Mouse (Mus musculus) lung, postnatal 10 days (tissue): Measurements from ENCODE around the gene C1rb.
"Not testable (repeated sequence)": the region's sequence is repeated elsewhere in the genome, so short reads cannot be mapped to it uniquely, and the experiment has no call there.

Experiments used
- DNase-seq: peaks from one replicate; pipeline ENCODE4 v3.0.0; 2021

Gene C1rb

DNA sequence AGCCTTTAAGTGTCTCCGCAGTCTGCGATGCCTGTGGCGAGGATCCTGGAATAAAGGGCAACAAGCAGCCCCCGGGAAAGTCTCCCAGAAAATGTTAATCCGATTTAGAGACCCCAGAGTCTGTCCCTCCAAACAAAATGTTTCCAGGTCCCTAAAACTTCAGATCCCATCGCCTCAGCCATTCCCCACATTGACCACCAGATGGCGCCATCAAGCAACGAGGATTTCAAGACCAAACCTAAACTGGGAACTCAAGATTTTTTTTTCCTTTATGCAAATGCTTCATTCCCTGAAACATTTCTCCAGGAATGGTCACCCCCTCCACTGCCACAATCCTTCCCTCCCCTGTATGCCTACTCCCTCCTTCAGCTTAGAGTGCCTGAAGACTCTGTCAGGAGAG, at the start of gene C1rb:
Gene C1rb, plus strand, starts transcription at position 269 of the 400 bp plus-strand sequence.
- peak; percentile 73 for DNase-seq

DNA sequence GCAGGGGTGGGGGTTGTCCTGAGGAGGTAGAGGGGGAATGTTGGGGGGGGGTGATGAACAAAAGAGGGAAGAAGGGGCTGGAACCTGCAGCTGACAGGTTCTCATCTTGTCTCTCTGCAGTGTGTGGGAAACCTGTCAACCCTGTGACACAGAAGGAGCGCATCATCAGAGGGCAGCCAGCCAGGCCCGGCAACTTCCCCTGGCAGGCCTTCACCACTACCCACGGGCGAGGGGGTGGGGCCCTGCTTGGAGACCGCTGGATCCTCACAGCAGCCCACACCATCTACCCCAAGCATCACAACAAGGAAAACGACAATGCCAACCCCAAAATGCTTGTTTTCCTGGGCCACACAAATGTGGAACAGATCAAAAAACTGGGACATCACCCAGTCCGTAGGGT, 48.0 kb upstream of the C1rb start:
- DNase-seq: not testable (repeated sequence)

DNA sequence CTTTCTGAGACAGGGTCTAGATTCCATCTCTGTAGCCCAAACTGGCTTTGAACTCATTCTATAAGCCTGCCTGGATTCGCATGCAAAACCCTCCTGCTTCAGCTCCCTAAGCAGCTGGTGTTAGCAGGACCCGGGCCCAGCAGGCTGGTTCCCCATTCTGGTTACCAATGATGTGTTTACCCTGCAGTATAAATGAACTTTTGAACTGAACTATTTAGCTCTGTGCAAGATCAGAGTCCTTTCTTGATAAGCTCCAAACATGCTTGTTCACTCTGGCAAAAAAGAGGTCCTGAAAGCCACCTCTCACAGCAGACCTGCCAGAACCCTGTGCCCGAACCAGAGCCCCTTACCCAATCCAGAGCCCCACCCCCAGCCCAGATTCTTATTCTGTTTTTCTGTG, 42.2 kb upstream of the C1rb start:
- DNase-seq: no peak

DNA sequence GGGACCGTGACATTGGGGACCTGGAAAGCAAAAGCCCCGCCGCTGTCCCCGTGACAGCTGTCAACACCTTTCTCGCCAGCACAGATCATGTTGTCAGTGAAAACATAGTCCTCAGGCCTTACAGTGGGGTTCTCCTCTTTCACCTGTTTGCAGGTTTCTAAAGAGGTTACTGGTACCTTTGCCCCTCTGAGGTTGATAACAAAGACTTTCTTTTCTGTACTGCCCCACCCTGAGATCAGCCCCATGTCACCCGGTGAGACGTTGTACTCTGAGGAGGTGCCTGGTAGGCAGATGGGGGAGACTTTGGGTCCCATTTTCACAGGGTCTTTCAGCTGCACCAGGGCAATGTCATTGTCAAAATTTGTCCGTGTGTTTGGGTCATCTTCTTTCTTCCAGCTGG, 39.0 kb upstream of the C1rb start:
- DNase-seq: no peak

DNA sequence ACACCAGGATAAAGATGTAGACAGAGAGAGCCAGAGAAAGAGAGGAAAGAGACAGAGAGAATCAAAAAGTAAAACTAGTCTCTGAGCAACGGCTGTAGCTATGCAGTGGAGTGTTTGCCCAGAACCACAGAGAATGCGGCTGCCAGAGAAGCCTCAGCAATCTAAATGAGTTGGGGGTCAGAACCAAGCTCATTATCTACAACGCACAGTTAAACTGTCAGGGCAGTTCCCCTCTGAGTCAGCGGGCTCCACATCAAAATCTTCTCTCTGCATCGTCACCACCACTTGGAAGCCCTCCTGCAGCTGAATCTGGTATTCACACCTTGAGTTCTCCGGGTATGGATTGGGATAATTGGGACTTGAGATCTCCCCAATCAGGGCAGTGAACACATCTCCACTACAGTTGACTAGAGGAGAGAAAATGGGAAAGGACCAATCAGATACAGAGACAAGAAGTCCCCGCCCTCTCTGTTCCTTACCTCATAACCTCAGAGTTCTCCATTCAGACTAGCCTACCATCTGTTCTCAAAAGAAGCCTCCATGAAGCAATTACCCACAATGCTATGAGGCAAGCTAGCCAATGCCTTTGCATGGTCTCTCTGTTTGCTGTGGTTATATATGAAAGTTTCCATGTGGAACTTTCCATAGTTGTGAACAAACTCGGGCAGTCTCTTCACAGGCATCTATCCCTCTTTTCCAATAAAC, 33.8 kb upstream of the C1rb start:
- not testable (repeated sequence) for DNase-seq

DNA sequence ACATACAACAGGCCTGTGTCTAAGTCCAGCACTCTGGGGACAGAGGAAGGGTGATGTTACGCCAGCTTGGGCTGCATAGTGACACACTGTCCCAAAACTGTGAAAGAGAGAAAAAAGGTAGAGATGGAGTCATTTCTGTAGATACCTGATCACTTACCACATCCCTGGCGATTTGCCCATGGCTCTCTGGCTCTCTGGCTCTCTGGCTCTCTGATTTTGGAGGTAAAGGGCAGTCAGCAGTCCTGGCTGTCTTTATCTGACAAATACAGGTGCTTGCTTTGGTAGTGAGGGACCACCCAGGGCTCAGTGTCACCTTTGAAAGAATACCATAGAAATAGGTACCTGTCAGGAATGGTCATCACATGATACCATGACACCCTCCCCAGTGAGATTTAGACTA, 28.9 kb upstream of the C1rb start:
- DNase-seq: not testable (repeated sequence)

DNA sequence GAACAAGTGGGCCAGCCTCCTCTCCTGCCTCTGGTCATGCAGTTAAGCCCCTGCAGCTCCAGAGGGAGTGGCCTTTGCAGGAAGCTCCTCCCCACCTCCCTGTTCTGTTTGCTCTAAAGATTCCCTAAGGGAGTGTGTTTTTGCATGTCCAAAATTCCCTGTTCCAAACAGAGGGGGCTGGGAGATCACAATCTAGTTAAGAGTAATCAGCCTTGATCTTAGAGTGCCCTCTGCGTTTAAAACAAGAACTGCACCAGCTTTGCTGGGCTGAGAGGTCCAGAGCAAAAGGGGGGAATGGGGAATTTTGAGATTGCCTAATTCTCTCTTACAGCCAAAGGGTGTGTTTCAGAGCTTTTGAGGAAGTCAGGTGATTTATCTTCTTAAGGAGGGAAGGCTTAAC, 27.8 kb upstream of the C1rb start, which contains the start of gene C1s1:
Gene C1s1, minus strand, starts transcription at position 76 of the 400 bp plus-strand sequence.
- peak; percentile 82 for DNase-seq

DNA sequence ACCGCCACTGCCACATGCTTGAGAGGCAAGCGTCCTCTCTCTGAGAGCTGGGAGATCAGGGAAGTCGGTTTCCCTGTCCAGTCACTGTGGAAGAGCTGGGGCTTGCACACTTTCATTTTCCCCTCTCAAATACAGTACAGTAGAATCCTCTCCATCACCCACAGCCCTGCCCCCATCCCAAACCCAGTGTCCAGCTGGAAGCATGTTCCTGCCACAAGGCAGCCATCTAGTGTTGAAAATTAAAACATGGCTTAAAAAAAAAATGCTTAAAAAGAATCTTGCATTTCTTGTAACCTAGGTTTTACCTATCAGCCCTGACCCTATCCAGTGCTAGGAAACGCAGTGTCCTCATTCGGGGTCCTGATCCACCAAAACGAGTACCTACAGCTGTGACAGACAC, 25.6 kb upstream of the C1rb start:
- peak; percentile 56 for DNase-seq

DNA sequence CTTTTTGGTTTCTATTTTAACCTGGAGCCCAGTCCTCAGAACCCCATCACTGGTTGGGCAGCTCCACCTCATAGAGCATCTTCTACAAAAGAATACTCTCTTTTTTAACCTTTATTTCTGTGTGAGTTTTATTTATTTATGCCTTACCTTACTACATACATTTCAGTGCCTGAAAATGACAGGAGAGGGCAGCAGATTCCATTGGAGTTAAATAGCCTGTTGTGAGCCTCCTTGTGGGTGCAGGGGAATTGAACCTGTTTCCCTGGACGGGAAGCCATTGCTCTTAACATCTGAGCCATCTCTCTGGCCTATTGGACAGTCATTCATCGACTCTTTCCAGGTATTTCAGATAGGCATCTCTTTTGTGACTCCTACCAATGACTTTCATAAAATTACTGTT, 24.7 kb upstream of the C1rb start:
- no peak for DNase-seq

DNA sequence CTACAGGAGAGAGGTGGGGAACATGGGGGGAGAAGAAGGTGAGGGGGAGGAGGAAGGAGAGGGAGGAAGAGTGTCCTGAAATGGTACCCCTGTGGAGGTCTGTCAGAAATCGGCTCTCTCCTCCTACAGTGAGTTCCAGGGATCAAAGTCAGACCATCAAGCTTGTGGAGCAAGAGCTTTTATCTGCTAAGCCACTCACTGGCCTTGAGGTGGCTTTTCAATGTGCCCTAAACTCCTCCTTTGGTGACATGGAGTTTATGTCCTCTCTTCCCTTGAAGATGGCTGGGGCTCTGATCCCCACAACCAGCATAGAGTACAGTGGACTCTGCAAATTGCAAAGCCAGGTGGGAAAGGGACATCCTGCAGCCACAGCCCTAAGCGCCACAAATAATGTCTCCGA, 22.1 kb upstream of the C1rb start:
- not testable (repeated sequence) for DNase-seq

DNA sequence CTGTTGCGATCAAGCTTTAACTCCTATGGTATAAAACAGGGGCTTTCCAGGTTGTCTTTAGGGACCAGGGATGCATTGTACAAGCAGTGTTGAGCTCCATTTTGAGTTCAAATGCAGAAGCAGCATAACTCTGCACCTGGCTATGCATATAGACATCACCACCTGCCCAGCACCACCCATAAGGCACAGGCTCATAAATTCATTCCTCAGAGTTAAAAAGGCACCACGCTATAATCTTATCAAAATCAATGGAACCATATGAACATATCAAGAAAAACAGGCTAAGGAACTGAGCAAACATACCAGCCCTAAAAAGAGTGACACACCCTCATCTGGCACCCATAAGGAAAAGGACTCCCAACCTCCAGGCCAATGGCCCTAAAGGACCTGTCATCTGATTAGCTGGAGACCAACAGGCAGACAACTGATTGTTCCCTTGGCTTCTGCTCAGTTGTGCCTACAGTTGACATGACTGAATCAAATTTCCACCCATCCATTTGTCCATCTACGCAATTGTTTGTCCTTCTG, 21.0 kb upstream of the C1rb start:
- DNase-seq: no peak

DNA sequence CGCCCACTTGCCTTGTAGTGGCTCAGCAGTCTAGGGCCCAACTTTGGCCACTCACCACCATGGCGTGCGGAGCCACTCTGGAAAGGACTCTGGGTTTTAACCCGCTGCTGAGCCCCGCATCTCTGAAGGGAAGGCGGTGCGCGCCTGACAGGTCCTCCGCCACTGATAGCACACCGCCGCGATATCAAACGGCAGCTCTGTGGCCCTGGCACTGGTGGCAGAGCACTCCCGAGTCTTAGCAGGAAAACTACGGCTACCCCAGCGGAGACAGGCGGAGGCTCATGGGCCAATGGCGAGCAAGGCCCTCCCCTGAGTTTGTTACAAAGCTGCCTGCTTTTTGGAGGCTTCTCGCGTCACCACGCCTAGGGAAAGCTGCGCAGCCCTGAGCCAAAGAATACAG, 17.3 kb upstream of the C1rb start:
- DNase-seq: no peak

DNA sequence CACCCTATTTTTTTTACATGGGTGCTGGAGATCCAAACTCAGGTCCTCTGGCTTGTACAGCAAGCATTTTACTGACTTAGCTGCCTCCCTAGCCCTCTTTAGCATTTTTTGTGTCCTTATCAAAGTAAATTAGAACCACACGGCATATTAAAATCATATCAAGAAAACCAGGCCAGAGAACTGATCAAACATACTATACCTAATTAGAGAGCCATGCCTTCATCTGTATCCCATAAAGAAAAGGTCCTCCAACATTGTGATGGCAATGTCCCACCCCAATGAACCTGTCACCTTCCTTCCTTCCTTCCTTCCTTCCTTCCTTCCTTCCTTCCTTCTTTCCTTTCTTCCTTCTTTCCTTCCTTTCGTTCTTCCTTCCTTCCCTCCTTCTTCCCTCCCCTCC, 14.1 kb upstream of the C1rb start:
- not testable (repeated sequence) for DNase-seq

DNA sequence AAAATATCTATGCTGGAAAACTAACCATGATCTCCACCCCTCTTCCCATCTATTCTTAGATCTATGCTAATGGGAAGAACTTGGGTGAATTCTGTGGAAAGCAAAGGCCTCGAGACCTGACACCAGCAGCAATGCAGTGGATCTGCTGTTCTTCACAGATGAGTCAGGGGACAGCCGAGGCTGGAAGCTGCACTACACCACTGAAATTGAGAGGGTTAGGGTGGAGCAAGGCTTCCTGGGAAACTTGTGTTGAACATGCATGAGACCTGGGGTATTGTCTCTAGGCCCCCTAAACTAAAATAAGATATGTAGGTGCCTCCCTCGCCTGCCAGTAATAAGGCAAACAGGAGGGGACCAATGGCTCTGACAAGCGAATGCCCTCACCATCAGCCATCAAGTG, 8.9 kb upstream of the C1rb start:
- DNase-seq: not testable (repeated sequence)

DNA sequence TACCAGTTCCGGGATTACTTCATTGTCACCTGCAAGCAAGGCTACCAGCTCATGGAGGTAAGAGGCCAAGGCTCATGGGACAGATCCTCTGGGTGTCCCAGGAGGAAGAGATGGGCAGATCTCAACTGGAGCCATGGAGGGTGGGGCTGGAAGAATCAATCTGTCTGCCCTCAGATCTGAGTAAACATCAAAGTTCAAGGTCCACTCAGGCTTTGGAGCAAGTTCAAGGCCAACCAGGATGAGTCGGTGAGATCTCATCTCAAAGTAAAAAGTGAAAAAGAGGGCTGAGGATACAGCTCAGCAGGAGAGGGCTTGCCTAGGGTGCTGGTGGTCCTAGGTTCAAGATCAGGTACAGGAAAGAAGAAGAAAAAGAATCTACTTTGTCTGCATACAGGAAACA, 8.5 kb upstream of the C1rb start:
- DNase-seq: not testable (repeated sequence)

DNA sequence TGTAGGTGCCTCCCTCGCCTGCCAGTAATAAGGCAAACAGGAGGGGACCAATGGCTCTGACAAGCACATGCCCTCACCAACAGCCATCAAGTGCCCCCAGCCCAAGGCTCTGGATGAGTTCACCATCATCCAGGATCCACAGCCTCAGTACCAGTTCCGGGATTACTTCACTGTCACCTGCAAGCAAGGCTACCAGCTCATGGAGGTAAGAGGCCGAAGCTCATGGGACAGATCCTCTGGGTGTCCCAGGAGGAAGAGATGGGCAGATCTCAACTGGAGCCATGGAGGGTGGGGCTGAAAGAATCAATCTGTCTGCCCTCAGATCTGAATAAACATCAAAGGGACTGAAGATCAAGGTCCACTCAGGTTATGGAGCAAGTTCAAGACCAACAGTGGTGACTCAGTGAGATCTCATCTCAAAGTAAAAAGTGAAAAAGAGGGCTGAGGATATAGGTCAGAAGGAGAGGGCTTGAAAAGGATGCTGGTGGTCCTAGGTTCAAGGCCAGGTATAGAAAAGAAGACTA, 5.1 kb downstream of the C1rb start:
- not testable (repeated sequence) for DNase-seq

DNA sequence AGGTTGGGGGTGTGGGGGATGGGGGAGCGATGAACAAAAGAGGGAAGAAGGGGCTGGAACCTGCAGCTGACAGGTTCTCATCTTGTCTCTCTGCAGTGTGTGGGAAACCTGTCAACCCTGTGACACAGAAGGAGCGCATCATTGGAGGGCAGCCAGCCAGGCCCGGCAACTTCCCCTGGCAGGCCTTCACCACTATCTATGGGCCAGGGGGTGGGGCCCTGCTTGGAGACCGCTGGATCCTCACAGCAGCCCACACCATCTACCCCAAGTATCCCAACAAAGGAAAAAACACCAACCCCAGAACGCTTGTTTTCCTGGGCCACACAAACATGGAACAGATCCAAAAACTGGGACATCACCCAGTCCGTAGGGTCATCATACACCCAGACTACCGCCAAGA, 10.1 kb downstream of the C1rb start:
- peak; percentile 12 for DNase-seq

DNA sequence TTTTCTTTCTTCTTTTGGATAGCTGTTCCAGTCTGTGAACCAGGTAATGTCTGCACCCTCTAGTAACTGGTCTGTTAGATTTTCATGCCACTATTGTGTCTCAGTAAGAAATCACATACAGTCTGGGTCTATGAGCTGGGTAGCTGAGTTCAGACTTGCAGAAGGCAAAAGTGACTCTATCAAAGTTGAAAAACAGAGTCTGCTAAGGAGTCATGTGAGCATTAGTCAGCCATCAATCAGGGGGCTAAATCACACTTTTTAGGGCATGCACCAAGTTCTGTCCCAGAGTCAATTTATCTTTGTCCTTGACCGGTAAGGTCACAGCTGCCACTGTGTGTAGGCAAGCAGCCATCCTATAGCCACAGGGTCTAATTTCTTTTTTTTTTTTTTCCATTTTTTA, 12.1 kb downstream of the C1rb start:
- DNase-seq: no peak

DNA sequence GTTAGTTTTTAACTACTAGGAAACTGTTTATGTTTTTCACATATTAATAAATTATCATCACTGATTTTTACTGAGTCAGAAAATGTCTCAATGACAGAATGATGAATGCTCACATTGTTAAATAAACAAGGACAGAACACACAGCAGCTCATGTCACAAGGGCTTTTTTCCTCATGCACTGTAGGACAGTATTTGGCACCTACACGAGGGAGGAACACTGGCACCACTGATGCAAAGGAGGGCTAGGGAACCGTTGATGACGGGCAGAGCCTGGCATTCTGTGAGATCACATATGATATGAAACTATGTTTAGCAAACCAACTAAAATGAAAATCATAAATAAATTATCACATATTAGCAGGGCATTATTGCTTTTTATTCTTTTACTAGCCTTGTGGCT, 14.8 kb downstream of the C1rb start:
- no peak for DNase-seq

DNA sequence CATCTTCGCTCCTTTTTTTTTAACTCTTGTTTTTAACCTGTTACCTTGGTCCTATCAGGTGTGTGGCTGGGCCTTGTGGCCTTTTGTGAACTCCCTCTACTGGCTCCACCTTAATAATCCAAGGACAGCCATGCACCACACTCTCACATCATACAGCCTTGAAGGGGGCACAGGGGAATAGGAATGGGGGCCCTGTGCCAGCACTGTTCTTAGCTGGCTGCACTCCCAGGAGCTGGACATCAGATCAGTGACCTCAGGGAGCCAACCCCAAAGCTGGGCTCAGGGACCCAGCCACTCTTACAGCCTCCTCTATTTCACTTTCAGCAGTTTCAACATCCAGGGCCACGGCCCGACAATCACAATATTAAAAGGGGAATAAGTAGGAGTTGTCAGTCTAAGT, 15.7 kb downstream of the C1rb start:
- no peak for DNase-seq

DNA sequence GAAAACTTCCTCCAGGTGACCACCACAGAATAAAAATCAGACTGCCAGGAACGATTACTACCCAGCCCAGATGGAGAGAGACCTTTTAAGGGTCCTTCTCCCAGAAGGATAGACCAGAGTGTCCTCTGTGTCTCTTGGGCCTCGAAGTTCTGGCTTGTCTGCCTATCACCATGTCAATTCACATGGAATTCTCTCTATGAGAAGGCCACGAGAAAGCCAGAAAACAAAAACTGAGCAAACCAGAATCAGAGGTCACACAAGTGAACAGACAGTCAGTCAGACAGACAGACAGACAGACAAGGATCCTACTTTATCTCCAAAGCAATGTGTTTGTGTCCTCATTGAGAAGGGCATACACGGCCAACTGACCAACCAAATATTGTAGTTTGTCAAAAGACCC, 16.2 kb downstream of the C1rb start:
- DNase-seq: no peak

DNA sequence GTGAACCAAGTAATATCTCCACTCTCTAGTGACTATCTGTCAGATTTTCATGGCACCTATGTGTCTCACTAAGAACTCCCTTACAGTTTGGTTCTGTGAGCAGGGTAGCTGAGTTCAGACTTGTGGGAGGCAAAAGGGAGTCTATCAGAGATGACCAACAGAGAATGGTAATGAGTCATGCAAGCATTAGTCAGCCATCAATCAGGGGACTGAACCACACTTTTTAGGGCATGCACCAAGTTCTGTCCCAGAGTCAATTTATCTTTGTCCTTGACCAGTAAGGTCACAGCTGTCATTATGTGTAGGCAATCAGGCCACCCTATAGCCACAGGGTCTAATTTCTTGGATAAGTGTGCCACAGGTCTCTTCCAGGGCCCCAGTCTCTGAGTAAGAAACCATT, 18.7 kb downstream of the C1rb start:
- no peak for DNase-seq

DNA sequence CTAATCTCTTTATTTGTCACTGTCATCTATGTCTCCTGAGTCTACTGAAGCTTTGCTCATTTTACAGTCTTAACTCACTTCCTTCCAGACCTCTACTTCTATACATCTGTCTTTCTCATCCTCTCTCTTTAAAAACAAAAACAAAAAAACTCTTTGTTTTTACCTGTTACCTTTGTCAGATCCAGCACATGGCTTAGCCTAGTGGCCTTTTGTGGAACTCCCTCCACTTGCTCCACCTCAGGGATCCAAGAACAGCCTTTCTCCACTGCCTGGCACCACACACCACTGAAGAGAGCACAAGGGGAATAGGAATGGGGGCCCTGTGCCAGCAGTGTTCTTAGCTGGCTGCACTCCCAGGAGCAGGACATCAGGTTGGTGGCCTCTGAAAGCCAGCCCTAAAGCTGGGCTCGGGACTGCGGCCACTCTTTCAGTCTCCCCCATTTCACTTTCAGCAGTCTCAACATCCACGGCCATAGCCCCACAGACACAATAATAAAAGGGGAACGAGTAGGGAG, 22.1 kb downstream of the C1rb start:
- peak; percentile 9 for DNase-seq

DNA sequence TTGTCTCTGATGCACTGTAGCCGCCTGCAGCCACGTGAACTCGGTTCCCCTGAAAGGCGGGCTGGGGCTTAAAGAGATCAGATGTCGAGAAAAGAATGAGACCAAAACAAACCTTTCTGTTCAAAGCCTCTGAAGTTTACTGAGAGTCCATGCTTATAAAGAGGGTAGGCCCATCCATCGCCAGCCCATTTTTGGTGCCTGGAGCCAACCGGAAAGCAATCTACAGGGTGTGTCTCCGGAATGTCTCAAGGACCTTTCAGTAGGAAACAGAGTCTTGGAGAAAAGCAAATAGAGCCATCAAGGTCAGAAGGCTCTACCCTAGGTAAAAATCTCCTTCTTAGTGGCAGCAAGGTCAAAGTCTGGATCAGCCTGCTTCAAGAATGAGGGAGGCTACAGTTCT, 23.0 kb downstream of the C1rb start:
- DNase-seq: no peak

DNA sequence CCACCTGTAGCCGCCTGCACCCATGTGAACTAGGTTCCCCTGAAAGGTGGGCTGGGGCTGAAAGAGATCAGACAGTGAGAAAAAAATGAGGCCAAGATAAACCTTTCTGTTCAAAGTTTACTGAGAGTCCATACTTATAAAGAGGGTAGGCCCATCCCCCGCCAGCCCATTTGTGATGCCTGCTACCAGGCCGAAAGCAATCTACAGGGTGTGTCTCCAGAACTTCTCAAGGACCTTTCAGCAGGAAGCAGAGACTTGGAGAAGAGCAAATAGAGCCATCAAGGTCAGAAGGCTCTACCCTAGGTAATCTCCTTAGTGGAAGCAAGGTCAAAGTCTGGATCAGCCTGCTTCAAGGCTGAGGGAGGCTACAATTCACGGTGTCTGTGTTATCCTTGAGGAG, 31.9 kb downstream of the C1rb start:
- no peak for DNase-seq
